Mouse (Mus musculus): Measurements from ENCODE around the gene Chchd6.

GRCm38 (mm10) chr6:89364342-89364741 is 231.1 kb downstream of the Chchd6 start:
- TF ChIP-seq CTCF (IDR thresholded peaks at IDR 0.05; ENCODE audit: low read depth) (no peak), EP300 (IDR thresholded peaks at IDR 0.05; ENCODE audit: low read depth) (no peak)
